Mouse (Mus musculus) CH12.LX (cell line): ENCODE measurements at regions not wholly inside any gene's neighbourhood (a gene's known extent, or its start where the extent isn't known, plus 50 kb on each side); places are given as distances from the start of the nearest gene placed in this dataset.

Experiments
- DNase-seq: peaks from one replicate; pipeline ENCODE4 v3.0.0-alpha.2; 2013; ENCODE audit errors: extremely low read depth
- H3K27ac ChIP-seq: 2 replicates; pipeline ENCODE4 v1.5.1; 2012; ENCODE audit warnings: low read depth, mild to moderate bottlenecking, control low read depth, moderate library complexity; ENCODE audit not compliant: insufficient read depth
- H3K27me3 ChIP-seq: replicated peaks from 2 replicates; pipeline ENCODE3; 2012; ENCODE audit warnings: inconsistent platforms
- H3K36me3 ChIP-seq, 2 experiments: replicated peaks in 1 of 2; 2 replicates each; pipeline versions ENCODE3 to v1.6.1; 2012; ENCODE audit warnings: inconsistent platforms in 1 of 2, low read length in 1 of 2, mild to moderate bottlenecking in 1 of 2, mixed read lengths in 1 of 2, moderate library complexity in 1 of 2; ENCODE audit not compliant: control insufficient read depth in 1 of 2, insufficient read depth in 1 of 2
- H3K4me1 ChIP-seq, 2 experiments: 2 replicates each; pipeline ENCODE4 v1.6.1; 2012; ENCODE audit warnings: inconsistent platforms in 1 of 2, moderate library complexity in 1 of 2; ENCODE audit not compliant: insufficient read depth in 2 of 2, control insufficient read depth in 1 of 2
- H3K4me2 ChIP-seq: 2 replicates; pipeline ENCODE4 v1.6.1; 2012; ENCODE audit warnings: low read depth, mild to moderate bottlenecking, control low read depth; ENCODE audit not compliant: poor library complexity, insufficient read depth, severe bottlenecking
- H3K4me3 ChIP-seq, 3 experiments: fragments of 150-350 bp in 1 of 3; sonication (generic) in 1 of 3; replicated peaks in 1 of 3; 2 replicates each; pipeline versions ENCODE3 to v1.5.1; 2011 to 2012; ENCODE audit warnings: low read depth in 2 of 3, low read length in 2 of 3, mild to moderate bottlenecking in 2 of 3, moderate library complexity in 2 of 3, control low read depth in 1 of 3, improper control_type of control experiment in 1 of 3, inconsistent platforms in 1 of 3, mixed read lengths in 1 of 3; ENCODE audit not compliant: poor library complexity in 1 of 3
- H3K79me2 ChIP-seq: replicated peaks from 2 replicates; pipeline ENCODE4 v1.6.1; 2012; ENCODE audit warnings: mild to moderate bottlenecking, moderate library complexity; ENCODE audit not compliant: control insufficient read depth, poor library complexity, insufficient read depth, severe bottlenecking; ENCODE audit errors: extremely low read depth
- H3K9ac ChIP-seq: 2 replicates; pipeline ENCODE4 v1.6.1; 2012; ENCODE audit warnings: low read depth, mild to moderate bottlenecking, control low read depth, moderate library complexity; ENCODE audit not compliant: insufficient read depth
- H3K9me3 ChIP-seq: replicated peaks from 2 replicates; pipeline ENCODE3; 2012; ENCODE audit warnings: low read length, inconsistent platforms, mixed read lengths
- BHLHE40 ChIP-seq: IDR thresholded peaks from 2 replicates; pipeline ENCODE4 v1.6.1; 2011; ENCODE audit warnings: mild to moderate bottlenecking, low read depth, low read length, improper control_type of control experiment
- CHD1 ChIP-seq: IDR thresholded peaks from 2 replicates; pipeline ENCODE4 v1.6.1; 2012; ENCODE audit warnings: low read depth, low read length, improper control_type of control experiment, inconsistent platforms
- CTCF ChIP-seq, 2 experiments: IDR thresholded peaks in 1 of 2; conservative IDR thresholded peaks in 1 of 2; 2 replicates each; pipeline ENCODE4 v1.5.1; 2011 to 2012; ENCODE audit warnings: low read depth in 2 of 2, low read length in 2 of 2, improper control_type of control experiment in 1 of 2, inconsistent platforms in 1 of 2, mild to moderate bottlenecking in 1 of 2, moderate library complexity in 1 of 2
- E2F4 ChIP-seq: IDR thresholded peaks from 2 replicates; pipeline ENCODE4 v1.6.1; 2011; ENCODE audit warnings: low read depth, low read length, improper control_type of control experiment; ENCODE audit not compliant: insufficient replicate concordance
- GABPA ChIP-seq: IDR thresholded peaks from 2 replicates; pipeline ENCODE4 v1.6.1; 2012; ENCODE audit warnings: low read depth, low read length, improper control_type of control experiment, inconsistent platforms; ENCODE audit not compliant: insufficient replicate concordance
- HCFC1 ChIP-seq: IDR thresholded peaks from 2 replicates; pipeline ENCODE4 v1.6.1; 2012; ENCODE audit warnings: low read depth, mild to moderate bottlenecking, inconsistent platforms, low read length, improper control_type of control experiment
- IRF4 ChIP-seq: IDR thresholded peaks from 2 replicates; pipeline ENCODE4 v1.6.1; 2014; ENCODE audit warnings: low read depth, mild to moderate bottlenecking, inconsistent platforms, low read length, improper control_type of control experiment
- JUN ChIP-seq: IDR thresholded peaks from 2 replicates; pipeline ENCODE4 v1.6.1; 2011; ENCODE audit warnings: low read depth, mild to moderate bottlenecking, low read length, improper control_type of control experiment, moderate library complexity; ENCODE audit not compliant: insufficient read depth
- MAX ChIP-seq: IDR thresholded peaks from 2 replicates; pipeline ENCODE4 v1.6.1; 2011; ENCODE audit warnings: low read length, improper control_type of control experiment
- MAZ ChIP-seq: IDR thresholded peaks from 2 replicates; pipeline ENCODE4 v1.6.1; 2012; ENCODE audit warnings: low read depth, mild to moderate bottlenecking, inconsistent platforms, low read length, improper control_type of control experiment, moderate library complexity
- MXI1 ChIP-seq: IDR thresholded peaks from 2 replicates; pipeline ENCODE4 v1.6.1; 2011; ENCODE audit warnings: mild to moderate bottlenecking, low read depth, low read length, improper control_type of control experiment
- MYC ChIP-seq: IDR thresholded peaks from 2 replicates; pipeline ENCODE4 v1.6.1; 2011; ENCODE audit warnings: low read depth, mild to moderate bottlenecking, improper control_type of control experiment, low read length
- NRF1 ChIP-seq: IDR thresholded peaks from 2 replicates; pipeline ENCODE4 v1.6.1; 2014; ENCODE audit warnings: low read depth, mild to moderate bottlenecking, inconsistent platforms, low read length, improper control_type of control experiment, moderate library complexity
- PAX5 ChIP-seq: IDR thresholded peaks from 2 replicates; pipeline ENCODE4 v1.6.1; 2012; ENCODE audit warnings: low read length, inconsistent platforms, mixed read lengths
- POLR2AphosphoS2 ChIP-seq: IDR thresholded peaks from 2 replicates; pipeline ENCODE4 v1.6.1; 2011; ENCODE audit warnings: low read depth, low read length, improper control_type of control experiment
- RAD21 ChIP-seq: IDR thresholded peaks from 2 replicates; pipeline ENCODE4 v1.6.1; 2011; ENCODE audit warnings: low read depth, mild to moderate bottlenecking, low read length, improper control_type of control experiment, moderate library complexity
- SIN3A ChIP-seq: IDR thresholded peaks from 2 replicates; pipeline ENCODE4 v1.6.1; 2012; ENCODE audit warnings: low read length, improper control_type of control experiment, inconsistent platforms
- SMC3 ChIP-seq: IDR thresholded peaks from 2 replicates; pipeline ENCODE4 v1.6.1; 2011; ENCODE audit warnings: low read depth, low read length, improper control_type of control experiment
- TBP ChIP-seq: conservative IDR thresholded peaks from 2 replicates; pipeline ENCODE4 v1.6.1; 2011; ENCODE audit warnings: low read depth, low read length, improper control_type of control experiment
- TCF12 ChIP-seq: IDR thresholded peaks from 2 replicates; pipeline ENCODE4 v1.6.1; 2014; ENCODE audit warnings: low read depth, mild to moderate bottlenecking, inconsistent platforms, low read length, improper control_type of control experiment
- ZC3H11A ChIP-seq: IDR thresholded peaks from 2 replicates; pipeline ENCODE4 v1.6.1; 2012; ENCODE audit warnings: low read depth, mild to moderate bottlenecking, inconsistent platforms, low read length, improper control_type of control experiment
- ZNF384 ChIP-seq: IDR thresholded peaks from 2 replicates; pipeline ENCODE4 v1.6.1; 2012; ENCODE audit warnings: low read depth, low read length, improper control_type of control experiment, inconsistent platforms
- dilution Hi-C: fragments of 300-500 bp; cut with MboI; formaldehyde crosslinking; loops from 2 replicates; pipeline ENCODE4 v1.14.3; 2020; ENCODE audit warnings: low sequenced_read_pairs; ENCODE audit not compliant: extremely low pct_unique_long_range_greater_than_20kb, extremely low pct_ligation_motif_present
- in situ Hi-C: fragments of 300-500 bp; cut with MboI; formaldehyde crosslinking; loops from 3 replicates; pipeline ENCODE4 v1.14.3; 2019; ENCODE audit warnings: low sequenced_read_pairs, low pct_ligation_motif_present, low pct_unique_long_range_greater_than_20kb, mixed read lengths

- DNase-seq, result peak; percentile 2
- dilution Hi-C loops (no loop called here), in situ Hi-C loops (loop anchor here (25.0 kb wide), 1 partner anchor 520 kb away; no protein-coding TSS in a partner anchor)
- Histone ChIP-seq H3K36me3 (no peaks in the 10 kb centered on the region), H3K4me3 (no peak overlapping the region), H3K4me1 (peaks cover 0 to 8% of the 10 kb centered on the region in 2 experiments; a peak in 2 of 4 replicates)
- TF ChIP-seq HCFC1 (no peak), IRF4 (no peak), BHLHE40 (no peak), CTCF (conservative IDR thresholded peaks at IDR 0.05 in 1 of 2, IDR thresholded peaks at IDR 0.05 in 1 of 2; ENCODE audit: low read depth in 2 of 2, low read length in 2 of 2) (peak in 1 of 2 experiments; percentile 32; a peak in 2 of 4 replicates), GABPA (no peak), RAD21 (peak; percentile 36)
- TF ChIP-seq, all 38 proteins: peak for 2
- Histone ChIP-seq H3K27me3 (no peaks in the 10 kb centered on the region), H3K79me2 (no peaks in the 10 kb centered on the region), H3K4me2 (no peak overlapping the region), H3K27ac (no peak overlapping the region), H3K9me3 (no peaks in the 10 kb centered on the region), H3K9ac (no peak overlapping the region)
Observed at GRCm38 (mm10) chr2:109017018-109017707, 263.4 kb upstream of the Kif18a start.

DNA sequence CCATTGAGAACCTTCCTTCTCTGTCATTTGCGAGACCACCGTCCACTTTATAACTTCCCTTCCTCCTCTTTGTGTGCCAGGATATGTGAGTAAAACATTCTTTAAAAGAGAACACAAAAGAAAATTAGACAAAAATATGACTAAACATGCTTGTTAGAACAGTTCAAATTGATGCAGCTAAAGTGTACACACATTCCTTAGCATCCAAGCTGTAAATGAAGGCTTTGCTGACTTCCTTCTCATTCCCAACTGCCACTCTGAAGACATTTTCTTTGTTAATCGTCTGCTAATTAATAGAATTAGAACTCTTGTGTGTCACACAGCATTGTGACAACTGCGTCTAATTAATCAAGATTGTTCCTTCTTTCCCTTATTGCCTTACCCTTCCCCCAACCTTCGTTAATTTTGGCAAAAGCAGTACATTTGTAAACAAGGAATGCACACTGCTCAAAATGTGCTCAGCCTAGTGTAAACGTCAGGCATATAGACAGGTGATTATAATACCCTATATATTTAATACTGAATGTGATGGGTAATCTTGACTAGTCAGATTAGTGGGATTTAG, 242.3 kb upstream of the Kif18a start:
- in situ Hi-C loops, result no loop called here

More for the DNA sequence above, 242.3 kb upstream of the Kif18a start:
- H3K4me1 ChIP-seq, result no peaks in the 10 kb centered on the region
- H3K27ac ChIP-seq, result no peak overlapping the region
- no peaks in the 10 kb centered on the region for H3K27me3 ChIP-seq
- no peak overlapping the region for H3K4me3 ChIP-seq
- TF ChIP-seq TBP (no peak), ZC3H11A (no peak), MXI1 (no peak), MAX (no peak), SMC3 (no peak), POLR2AphosphoS2 (no peak), CHD1 (no peak), MYC (no peak), SIN3A (no peak), MAZ (no peak), JUN (no peak), IRF4 (no peak), NRF1 (no peak), E2F4 (no peak), PAX5 (no peak), CTCF (conservative IDR thresholded peaks at IDR 0.05 in 1 of 2, IDR thresholded peaks at IDR 0.05 in 1 of 2; ENCODE audit: low read depth in 2 of 2, low read length in 2 of 2) (no peak), TCF12 (no peak), ZNF384 (no peak)
- H3K9ac ChIP-seq, result no peak overlapping the region
- no peaks in the 10 kb centered on the region for H3K79me2 ChIP-seq
- no peak for DNase-seq
- H3K9me3 ChIP-seq, result no peaks in the 10 kb centered on the region
- H3K36me3 ChIP-seq, result no peaks in the 10 kb centered on the region
- no peak overlapping the region for H3K4me2 ChIP-seq
- dilution Hi-C loops, result no loop called here
